Mouse (Mus musculus): ENCODE measurements around the gene Oaz2. TPM values are rescaled to one million over a fixed set of nuclear protein-coding genes. Genes with fewer than 3 reads are reported as not detected.

The Oaz2 gene
- polyA plus RNA-seq, 2 experiments: 21.5 to 29.6 TPM

DNA sequence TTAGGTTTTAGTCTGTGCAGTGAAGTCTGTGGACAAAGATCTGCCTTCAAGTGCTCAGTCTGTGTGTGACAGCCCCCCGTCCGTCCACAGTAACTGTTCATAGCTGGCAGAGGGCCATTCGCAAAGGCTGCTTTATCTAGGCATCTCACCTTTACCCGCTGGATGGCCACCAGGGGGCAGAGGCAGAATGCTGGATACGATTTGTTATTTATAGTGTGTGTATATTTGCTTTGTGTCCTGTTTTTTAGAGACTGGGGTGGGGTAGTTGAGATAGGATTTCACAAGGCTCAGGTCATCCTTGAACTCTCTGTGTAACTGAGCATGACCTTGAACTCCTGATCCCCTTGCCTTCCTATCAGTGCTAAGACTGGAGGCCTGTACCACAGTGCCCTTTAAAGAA is 1.8 kb upstream of the Oaz2 start:
- WGBS (ENCODE audit: insufficient replicate concordance): 14% methylated on average over 5 of the region's 5 CpGs

DNA sequence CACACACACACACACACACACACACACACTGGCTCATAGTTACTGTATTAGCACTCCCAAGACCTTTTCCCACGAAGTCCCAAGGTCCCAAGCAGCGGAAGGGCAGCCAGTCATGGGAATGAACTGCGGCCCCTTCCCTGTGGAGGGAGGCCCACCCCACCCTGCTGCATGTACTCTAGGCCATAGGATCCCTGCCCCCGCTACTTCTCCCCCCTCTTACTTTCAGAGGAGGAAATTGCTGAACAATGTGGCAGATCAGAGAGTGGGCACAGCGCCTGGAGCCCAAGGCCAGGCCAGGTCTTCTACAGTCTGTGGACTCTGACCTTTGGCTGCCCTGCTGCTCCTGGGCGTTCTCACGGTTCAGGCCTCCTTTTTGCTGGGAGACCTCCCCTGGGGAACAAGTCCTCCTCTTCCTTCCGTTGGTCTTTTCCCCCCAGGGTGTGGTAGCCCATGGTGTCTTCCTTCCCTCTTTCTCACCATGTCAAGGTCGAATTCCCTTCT is 3.7 kb downstream of the Oaz2 start:
- H3K4me2 ChIP-seq (ENCODE audit: low read depth): no peak overlapping the region

More for the DNA sequence above, 1.8 kb upstream of the Oaz2 start:
- Histone ChIP-seq H3K4me1 (replicated peaks; ENCODE audit: control insufficient read depth in 2 of 2, insufficient read depth in 2 of 2, low read length in 1 of 2) (peaks cover 0 to under 1% of the 10 kb centered on the region in 2 experiments; a peak in 2 of 4 replicates), H3K27me3 (ENCODE audit: control insufficient read depth, insufficient read depth, low read length) (no peaks in the 10 kb centered on the region), H3K36me3 (replicated peaks; ENCODE audit: control insufficient read depth, insufficient read depth, low read depth) (no peaks in the 10 kb centered on the region), H3K9me3 (ENCODE audit: control insufficient read depth, low read length) (no peaks in the 10 kb centered on the region), H3K27ac (no peak overlapping the region), H3K9ac (replicated peaks) (no peak overlapping the region), H3K4me2 (ENCODE audit: low read depth) (no peak overlapping the region), H3K4me3 (ENCODE audit: insufficient read depth in 1 of 2, low read depth in 2 of 2, low read length in 2 of 2) (no peak overlapping the region)
- DNase-seq (ENCODE audit: low read depth in 3 of 3, low spot score in 3 of 3) (peak; percentile 35 to 41 (median 36)), ATAC-seq (ENCODE audit: insufficient read depth) (no peak)
- TF ChIP-seq EP300 (IDR thresholded peaks at IDR 0.05; ENCODE audit: low read depth): no peak
- peak; percentile 85 for TF ChIP-seq CTCF (IDR thresholded peaks at IDR 0.05; ENCODE audit: low read depth)

DNA sequence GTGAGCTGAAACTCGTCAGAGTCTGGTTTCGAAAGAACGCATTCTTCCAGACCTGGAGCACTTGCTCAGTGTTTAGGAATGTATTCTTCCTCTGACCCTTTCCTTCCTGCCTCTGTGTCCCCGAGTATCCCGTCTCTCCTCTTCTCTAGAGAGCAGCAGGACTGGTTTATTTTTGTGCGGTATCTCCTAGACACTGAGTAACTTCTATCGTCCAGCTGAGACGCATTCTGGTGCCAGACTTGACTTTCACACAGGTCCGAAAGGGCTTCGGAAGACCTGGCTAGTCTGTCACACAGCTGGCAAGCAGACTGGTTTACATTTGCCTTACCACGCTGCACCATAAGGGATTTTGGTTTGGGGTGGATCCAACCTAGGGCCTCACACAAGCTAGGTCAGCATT is 5.2 kb downstream of the Oaz2 start:
- Histone ChIP-seq H3K9ac (replicated peaks) (no peak overlapping the region), H3K4me1 (replicated peaks; ENCODE audit: control insufficient read depth in 2 of 2, insufficient read depth in 2 of 2, low read length in 1 of 2) (peaks cover 8 to 21% of the 10 kb centered on the region in 2 experiments), H3K27ac (no peak overlapping the region), H3K27me3 (ENCODE audit: control insufficient read depth, insufficient read depth, low read length) (no peaks in the 10 kb centered on the region), H3K9me3 (ENCODE audit: control insufficient read depth, low read length) (no peaks in the 10 kb centered on the region), H3K4me3 (ENCODE audit: insufficient read depth in 1 of 2, low read depth in 2 of 2, low read length in 2 of 2) (no peak overlapping the region), H3K36me3 (replicated peaks; ENCODE audit: control insufficient read depth, insufficient read depth, low read depth) (no peaks in the 10 kb centered on the region), H3K4me2 (ENCODE audit: low read depth) (no peak overlapping the region)
- no peak for TF ChIP-seq EP300 (IDR thresholded peaks at IDR 0.05; ENCODE audit: low read depth)
- DNase-seq (ENCODE audit: low read depth in 3 of 3, low spot score in 3 of 3): no peak
- WGBS (ENCODE audit: insufficient replicate concordance): 68% methylated on average over 11 of the region's 11 CpGs
- ATAC-seq (ENCODE audit: insufficient read depth): no peak

More for the DNA sequence above, 3.7 kb downstream of the Oaz2 start:
- Histone ChIP-seq H3K27me3 (ENCODE audit: control insufficient read depth, insufficient read depth, low read length) (no peaks in the 10 kb centered on the region), H3K27ac (no peak overlapping the region), H3K9me3 (ENCODE audit: control insufficient read depth, low read length) (no peaks in the 10 kb centered on the region), H3K4me3 (ENCODE audit: insufficient read depth in 1 of 2, low read depth in 2 of 2, low read length in 2 of 2) (no peak overlapping the region), H3K4me1 (replicated peaks; ENCODE audit: control insufficient read depth in 2 of 2, insufficient read depth in 2 of 2, low read length in 1 of 2) (peaks cover 4 to 16% of the 10 kb centered on the region in 2 experiments), H3K9ac (replicated peaks) (no peak overlapping the region), H3K36me3 (replicated peaks; ENCODE audit: control insufficient read depth, insufficient read depth, low read depth) (no peaks in the 10 kb centered on the region)
- TF ChIP-seq EP300 (IDR thresholded peaks at IDR 0.05; ENCODE audit: low read depth) (no peak), CTCF (IDR thresholded peaks at IDR 0.05; ENCODE audit: low read depth) (no peak)
- DNase-seq (ENCODE audit: low read depth in 3 of 3, low spot score in 3 of 3): no peak
- no peak for ATAC-seq (ENCODE audit: insufficient read depth)
- WGBS (ENCODE audit: insufficient replicate concordance): 40% methylated on average over 9 of the region's 9 CpGs

- TF ChIP-seq EP300 (IDR thresholded peaks at IDR 0.05; ENCODE audit: low read depth) (no peak), CTCF (IDR thresholded peaks at IDR 0.05; ENCODE audit: low read depth) (no peak)
- DNase-seq (ENCODE audit: low read depth in 3 of 3, low spot score in 3 of 3): no peak
Measured at GRCm38 (mm10) chr9:65675461-65676357, 7.9 kb downstream of the Oaz2 start.

More at GRCm38 (mm10) chr9:65675461-65676357, 7.9 kb downstream of the Oaz2 start:
- Histone ChIP-seq H3K4me3 (ENCODE audit: insufficient read depth in 1 of 2, low read depth in 2 of 2, low read length in 2 of 2) (peak overlapping the region; percentile 26 to 72), H3K4me1 (replicated peaks; ENCODE audit: control insufficient read depth in 2 of 2, insufficient read depth in 2 of 2, low read length in 1 of 2) (peaks cover 8 to 26% of the 10 kb centered on the region in 2 experiments), H3K9ac (replicated peaks) (peak overlapping the region; percentile 82), H3K27ac (peak overlapping the region; percentile 57), H3K27me3 (ENCODE audit: control insufficient read depth, insufficient read depth, low read length) (no peaks in the 10 kb centered on the region), H3K4me2 (ENCODE audit: low read depth) (peak overlapping the region; percentile 83), H3K9me3 (ENCODE audit: control insufficient read depth, low read length) (no peaks in the 10 kb centered on the region), H3K36me3 (replicated peaks; ENCODE audit: control insufficient read depth, insufficient read depth, low read depth) (no peaks in the 10 kb centered on the region)
- 43% methylated on average over 8 of the region's 8 CpGs for WGBS (ENCODE audit: insufficient replicate concordance)
- ATAC-seq (ENCODE audit: insufficient read depth): peak; percentile 21; the same call in 1 of the 2 replicates

All from liver, embryonic 14.5 days (tissue).